Mouse (Mus musculus) layer of hippocampus, adult 9-11 months (tissue): ENCODE measurements around the gene Card9.

ENCODE experiments used
- DNase-seq: peaks from one replicate; pipeline ENCODE4 v3.0.0; 2022

Gene Card9

DNA sequence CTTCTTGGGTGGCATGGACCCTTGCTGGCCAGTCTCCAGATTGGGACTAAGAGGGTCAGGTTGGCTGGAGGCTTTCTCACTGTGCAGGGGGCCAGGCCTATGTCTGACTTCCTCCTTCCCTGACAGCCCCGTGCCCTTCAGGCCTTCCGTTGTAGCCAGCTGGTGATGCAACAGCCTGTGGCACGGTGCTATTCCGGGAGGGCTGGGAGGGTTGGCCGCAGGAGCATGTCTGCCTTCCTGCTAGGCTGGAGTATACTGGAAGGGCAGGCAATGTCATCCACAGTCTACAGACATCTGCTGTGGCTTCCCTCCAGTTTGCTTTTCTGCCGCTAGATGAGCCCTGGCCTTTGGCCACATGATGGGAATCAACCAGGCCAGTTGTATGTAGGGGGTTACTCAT, 735 bp downstream of the Card9 start:
- no peak for DNase-seq

DNA sequence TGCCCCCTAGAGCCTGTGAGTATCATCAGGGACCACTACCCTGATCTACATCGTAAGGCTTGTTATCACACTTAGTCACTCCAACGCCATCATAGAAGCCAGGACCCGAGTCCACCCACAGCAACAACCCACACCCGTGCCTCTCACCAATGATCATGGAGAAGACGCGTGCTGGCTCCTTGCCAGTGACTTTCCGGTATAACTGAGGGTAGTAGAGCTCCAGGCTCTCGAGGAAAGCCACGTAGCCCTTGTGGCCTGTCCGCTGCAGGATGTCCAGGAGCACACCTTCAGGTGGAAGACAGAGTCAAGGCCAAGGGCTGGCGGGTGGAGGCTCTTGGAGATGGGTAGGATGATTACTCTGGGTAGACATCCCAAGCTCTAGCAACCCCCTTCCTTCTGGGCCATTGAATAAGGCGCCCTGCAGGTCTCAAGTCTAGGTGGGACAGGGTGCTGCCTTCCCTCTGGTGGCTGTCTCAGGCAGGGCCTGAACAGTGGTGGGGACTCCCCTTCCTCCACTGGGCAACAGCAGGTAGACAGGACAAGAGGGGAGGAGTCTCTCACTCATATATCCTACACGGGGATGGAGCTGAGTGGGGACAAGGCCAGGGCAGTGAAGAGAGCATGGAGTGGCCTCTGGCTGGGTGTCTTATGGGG, 1.9 kb downstream of the Card9 start:
- no peak for DNase-seq

DNA sequence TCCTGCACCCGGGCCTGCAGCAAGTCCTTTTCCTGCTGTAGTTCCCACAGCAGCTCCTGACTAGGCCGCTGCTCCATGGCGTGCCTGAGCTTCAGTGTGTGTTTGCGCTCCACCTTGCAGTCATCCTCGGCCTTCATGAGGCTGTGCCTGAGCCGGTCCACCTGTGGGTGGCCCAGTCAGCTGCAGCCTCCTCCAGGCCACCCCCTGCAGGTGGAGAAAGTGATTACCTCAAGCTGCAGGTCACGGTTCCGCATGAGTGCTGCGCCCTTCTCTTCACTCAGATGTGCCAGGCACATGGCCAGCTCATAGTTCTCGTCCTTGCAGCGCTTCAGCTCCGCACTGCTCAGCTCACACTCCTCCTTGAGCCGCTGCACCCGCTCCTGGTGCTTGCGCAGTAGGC, 3.2 kb downstream of the Card9 start:
- no peak for DNase-seq

DNA sequence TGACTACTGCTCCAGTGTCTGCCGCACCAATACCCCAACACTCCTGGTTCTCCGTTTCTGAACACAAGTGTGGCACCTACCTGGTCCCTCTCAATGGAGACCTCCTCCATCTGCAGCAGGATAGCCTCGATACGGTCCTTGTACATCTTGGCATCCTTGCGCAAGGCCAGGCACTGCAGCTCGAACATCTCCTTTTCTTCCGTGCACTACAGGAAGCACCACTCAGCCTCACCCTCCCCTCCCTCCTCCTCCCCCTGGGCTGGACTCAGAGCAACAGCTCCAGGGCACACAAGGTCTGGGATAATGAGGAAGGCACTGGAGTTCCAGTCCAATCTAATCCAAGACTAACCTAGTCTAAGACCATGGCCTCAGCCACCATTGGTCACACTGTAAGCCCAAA, 4.0 kb downstream of the Card9 start:
- DNase-seq: no peak

DNA sequence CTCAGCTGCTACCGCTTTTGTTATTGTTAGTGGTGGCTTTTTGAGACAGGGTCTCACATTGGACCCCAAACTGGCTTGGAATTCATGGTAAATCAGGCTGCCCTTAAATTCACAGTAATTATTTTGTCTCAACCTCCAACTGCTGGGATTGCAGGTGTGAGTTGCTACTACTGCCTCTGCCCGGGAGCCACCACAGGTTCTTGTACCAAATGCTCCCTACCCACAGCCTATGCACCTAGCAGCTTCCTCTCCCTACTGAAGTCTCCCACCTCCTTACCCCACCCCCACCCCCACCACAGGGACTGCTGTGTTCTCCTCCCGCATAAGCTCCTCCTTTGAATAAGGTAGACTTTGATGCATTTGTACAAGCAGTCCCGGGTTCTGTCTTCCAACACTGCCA, 4.5 kb downstream of the Card9 start:
- DNase-seq: no peak

DNA sequence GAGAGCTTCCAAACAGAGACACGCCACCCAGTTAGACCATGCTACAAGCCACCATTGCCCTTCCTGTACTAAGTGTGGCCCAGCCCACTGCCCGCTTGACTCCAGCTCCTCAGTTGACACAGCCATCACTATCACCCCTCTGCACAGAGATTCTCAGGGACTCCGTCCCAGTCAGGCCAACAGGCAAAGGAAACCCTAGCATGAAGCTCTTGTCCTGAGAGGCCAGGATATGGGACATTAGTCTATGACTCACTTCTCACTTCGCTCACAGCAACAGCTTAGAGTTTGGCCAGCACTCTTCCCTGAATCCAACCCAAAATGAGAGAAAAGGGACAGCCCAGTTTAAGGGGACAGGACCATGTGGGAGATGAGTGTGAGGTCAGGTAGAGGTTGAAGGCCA, 6.3 kb downstream of the Card9 start:
- DNase-seq: no peak

DNA sequence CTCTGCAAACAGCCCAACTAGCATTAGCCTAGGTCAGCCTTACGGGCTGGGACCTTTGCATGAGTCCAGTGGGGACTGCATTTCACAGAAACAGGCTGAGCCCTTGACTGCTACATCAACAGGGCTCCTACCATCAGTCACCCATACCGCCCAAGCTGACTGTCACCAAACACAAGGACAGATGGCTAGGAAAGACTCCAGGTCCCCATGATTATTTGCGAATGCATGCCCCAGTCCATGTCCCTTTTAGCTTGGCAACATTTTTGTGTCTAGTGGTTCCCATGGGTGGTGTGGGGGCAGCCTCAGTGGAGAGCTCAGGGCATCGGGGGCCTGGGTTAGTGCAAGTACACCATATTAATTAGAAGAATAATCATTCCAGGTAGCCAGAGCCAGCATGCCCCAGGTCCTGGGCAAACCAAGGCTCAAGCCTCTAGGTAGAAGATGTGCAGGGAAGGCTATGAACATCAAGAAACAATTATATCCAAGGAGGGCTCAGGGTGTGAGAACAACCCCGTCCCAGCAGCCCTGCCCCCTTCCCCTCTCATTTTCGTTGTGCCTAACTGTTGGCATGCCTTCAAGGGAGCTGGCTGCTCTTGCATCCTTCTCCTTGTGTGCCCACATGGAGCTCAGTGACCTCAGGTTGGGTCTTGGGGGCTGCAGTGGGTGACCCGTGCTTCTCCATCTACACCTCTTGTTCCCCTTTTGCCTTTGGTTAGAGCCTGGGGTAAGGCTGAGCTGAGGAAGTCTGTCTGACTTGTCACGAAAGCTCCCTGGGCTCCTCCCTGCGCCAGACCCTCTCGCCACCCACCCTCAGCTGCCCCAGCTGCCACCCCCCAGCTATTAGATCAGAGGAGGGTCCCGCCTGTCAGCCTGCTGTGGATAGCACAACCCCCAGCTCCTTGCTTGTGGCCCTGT, 7.4 kb downstream of the Card9 start:
- DNase-seq: no peak

DNA sequence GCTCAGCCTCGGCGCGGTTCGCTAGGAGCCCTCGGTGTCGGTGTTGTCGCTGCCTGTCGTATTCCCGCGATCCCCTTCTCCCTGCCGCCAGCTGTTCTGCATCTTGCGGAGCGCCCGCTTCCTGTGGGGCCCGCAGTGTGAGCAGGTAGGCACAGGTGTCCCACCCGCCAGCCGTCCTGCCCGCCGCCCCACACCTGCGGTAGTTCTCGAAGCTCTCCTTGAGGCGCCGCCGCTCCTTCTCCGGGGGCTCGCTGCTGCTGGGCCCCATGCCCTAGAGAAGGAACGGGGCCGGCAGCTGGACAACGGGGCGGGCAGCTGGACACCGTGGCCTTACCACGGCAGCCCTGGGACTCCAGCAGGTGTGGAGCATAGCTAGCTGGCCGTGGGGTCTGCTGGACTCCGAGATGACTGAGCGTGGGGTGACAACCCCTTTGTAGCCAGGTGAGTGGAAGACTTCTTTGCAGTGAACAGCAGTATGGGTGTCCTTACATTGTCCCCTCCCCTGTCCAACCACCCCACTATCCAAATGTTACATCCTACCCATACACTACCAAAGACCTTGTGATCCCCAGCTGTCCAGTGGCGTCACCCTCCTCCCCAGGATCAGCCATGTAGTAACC, 8.3 kb downstream of the Card9 start:
- DNase-seq: no peak

DNA sequence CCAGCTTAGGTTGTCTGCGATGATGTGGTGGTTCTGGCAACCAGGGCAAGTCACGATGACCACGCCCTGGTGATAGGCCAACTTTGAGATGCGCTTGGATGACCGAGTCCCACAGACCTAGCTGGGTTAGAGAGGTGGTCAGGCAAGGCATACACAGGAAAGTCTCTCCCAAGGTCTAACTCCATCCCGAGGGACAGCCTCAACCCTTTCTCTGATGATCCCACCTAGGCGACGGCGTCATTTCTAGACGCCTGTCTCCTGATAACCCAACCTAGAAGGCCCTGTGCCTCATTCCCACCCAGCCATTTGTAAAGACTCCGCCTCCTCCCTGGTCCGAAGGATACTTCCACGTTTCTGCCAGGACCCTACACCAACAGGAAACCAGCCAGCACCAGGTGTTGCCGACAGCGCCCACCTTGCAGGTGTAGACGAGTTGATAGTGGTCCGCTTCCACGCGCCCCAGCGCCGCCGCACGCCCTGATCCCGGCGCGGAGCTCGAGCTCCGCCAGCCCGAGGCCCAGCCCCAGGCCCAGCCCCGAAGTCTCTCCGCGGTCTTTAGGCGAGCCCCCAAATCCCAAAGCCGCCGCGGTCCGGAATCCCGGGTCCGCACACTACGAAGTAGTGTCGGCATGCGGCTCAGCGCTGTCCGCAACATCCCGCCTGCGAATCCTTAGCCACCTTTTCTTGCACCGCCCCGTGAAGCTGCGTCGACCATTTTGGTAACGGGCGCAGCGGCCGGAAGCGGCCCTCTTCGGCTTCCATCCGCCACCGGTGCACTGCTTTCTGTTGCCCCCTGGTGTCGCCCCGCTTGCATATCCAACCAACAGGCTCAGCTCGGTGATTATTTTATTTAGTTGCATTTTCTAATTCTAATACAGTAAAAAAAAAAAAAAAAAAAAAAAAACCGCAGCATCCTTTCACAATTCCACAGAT, 9.1 kb downstream of the Card9 start, which contains the start of gene Dnlz:
Dnlz (minus strand) TSS at position 753 of the 933 bp plus-strand sequence.
- DNase-seq: peak; percentile 93

DNA sequence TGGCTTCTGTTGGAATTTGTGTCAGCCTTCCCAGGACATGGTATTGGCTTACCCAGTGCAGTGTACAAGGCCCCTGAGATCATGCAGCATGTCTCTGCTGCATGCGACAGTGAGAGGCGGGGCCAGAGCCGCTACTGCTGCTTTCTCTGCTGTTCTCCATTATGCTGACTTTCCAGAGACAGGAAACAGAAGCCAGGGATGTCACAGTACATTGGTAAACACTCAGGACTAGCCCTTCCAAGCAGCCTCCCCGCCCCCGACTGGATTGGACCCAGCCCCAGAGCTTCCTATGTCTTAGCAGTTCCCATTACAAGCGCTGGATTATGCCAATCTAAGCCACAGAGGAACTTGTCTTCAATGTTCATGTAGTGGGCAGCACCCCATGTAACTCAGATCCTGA, 12.5 kb downstream of the Card9 start:
- no peak for DNase-seq

DNA sequence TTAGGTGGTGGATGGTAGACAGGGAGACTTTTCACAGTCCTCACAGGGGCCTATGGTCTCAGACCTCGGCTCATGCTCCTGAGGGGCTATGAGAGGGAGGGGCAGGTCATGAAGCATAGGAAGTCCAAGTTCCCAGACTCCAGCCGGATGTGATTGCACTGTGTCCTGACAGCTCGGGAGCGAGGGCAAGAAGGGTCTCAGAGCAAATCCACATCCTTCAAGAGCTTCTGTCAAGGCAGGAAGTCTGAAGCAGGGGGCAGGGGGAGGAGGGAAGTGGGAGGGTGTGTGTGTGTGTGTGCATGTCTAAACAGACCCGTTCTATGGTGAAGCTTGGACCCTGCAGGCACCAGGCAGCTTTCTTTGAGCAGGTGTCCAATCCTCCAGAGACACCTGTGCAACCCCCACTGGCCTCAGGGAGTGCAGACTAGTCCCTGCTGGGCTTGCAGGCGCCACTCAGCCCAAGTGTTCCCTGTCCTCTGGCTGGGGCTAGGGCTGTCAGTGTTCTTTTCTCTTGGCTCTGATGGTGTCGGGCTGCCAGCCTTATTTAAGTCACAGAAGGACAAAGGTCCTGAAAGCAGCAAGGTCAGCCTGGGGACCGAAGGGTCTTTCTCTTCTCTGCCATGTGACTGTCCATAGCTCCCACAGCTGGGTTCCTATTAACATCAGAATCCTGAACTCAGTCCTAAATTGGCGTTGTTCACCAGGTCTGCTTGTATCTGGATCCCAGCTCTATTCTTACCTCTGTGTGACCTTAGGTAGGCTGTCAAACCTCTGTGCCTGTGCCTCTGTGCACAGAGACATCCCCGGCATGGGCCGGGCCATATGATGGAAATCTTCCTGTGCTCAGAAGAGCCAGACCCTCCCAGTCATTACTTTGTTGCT, 17.9 kb downstream of the Card9 start:
- no peak for DNase-seq

DNA sequence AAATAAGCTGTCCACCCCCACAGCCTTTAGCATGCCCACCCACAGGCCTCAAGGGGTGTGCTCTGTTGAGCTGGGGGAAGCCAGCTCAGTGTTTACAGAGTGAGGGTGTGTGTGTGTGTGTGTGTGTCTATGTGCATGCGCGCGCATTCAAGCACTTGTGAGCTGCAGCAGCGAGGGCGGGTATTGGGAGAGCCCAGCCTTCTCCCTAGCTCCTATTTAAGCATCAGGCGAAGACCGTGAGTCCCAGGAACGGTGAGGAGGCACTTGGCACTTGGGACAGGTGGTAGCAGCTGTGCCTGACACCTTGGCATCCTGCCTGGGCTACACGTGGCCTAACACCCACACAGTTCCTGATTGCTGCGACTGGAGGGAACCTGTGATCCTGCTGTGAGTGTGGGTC, 18.7 kb downstream of the Card9 start:
- DNase-seq: peak; percentile 82

DNA sequence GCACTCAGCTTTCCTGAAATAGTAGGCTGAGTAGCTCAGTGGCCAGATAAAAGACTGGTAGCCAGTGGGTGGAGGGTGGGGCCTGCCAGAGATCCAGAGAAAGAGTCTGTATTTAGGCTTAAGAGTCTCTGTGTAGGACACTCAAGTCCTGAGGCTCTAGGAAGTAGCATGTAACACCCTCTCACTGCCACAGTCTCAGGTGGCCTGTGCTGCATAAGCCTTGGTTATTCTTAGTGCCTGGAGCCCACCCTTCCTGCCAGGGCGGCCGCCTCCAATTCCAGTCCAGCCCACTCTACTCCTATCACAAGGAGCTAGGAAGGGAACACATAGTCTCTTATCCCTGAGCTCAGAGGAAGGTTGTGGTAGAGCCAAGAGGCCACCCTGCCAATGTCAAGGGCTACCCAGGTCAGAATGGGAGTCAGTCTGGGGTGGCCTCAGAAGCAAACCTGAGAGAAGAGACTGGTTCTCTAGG, 19.2 kb downstream of the Card9 start:
- DNase-seq: no peak

DNA sequence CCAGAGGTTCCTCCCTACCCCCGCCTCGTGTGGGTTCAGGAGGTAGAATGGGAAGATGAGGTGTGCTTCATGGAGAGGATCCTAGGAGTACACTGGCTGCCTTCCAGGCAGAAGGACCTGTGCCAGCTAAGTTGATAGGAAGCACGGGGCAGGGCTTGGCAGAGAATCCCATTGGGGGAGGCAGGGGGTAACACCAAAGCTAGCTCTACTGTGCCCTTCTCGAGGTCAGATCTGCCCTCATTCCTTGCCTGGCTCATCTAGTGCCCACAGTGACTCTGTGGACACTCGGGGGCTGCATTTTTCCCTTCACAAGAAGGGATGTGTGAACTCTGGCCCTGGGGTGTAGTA, 21.5 kb downstream of the Card9 start:
- DNase-seq: no peak

DNA sequence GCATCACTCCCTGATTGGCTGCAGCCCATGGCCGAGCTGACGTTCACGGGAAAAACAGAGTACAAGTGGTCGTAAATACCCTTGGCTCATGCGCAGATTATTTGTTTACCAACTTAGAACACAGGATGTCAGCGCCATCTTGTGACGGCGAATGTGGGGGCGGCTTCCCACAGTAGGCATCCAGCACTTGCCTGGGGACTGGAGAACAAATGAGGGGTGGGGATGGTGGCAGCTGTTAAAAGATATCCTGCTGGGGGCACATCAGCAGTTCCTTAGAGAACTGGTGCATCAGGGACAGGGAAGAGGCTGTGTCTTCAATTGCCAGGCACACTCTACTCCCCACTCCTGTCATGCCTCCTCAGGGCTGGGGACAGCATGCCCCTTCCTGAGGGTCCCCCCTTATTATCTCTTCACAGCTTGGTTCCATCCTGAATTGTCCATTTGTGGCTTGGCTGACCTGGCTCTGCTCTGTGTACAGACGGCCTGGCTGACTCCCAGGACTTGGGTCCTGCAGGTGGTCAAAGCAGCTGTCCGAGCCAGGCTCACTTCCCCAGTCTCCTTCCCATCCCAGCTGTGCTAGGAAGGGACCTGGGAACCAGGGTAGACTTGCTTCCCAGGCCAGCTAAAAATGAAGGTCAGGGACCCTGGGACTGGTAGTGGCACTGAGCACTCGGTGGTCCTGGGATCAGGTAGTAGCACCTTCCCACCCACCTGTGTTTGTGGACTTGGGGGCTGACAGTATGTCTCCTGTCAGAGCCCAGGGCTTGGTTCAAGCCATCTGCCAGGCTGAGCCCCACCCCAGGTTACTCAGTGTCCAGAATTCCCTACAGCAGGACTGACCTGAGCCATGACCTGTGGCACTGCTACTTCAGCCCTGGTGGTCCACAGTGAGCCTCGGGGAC, 22.2 kb downstream of the Card9 start:
- DNase-seq: no peak

DNA sequence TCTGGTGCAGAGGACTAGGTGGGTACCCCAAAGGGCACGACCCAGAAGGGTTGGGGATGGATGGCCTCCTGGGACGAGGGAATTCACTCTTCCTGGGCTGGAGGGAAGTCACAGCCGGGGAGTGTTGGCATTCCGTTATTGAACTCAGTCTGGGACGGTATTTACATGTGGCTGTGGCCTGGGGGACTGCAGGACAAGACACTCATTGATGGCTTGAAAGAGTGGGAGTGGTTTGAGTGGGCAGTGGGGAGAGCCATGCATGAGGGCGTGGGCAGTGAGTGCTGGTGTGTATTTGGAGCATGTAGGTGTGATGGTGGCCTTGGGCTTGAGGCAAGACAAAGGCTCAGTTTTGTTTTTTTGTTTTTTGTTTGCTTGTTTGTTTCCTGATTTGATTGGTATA, 30.0 kb downstream of the Card9 start:
- peak; percentile 67 for DNase-seq

DNA sequence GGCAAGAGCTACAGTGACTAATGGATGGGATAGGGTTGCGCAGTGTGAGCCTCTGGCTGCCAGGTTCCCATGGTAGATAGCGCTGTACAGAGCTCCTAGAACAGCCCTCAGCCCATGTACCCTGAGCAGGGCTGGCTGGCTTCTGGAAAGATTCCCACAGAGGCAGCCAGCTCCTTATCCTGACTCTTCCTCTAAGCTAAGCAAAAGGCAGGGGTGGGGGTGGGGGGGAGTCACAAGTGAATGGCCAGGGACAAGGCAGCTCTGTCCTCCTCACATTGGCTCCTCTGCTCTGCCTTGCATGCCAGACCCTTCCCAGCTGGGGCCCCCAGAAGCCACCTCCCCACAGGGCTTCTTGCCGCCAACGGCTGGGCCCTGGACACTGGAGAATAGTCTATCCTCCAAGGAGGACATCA, 30.7 kb downstream of the Card9 start:
- no peak for DNase-seq

DNA sequence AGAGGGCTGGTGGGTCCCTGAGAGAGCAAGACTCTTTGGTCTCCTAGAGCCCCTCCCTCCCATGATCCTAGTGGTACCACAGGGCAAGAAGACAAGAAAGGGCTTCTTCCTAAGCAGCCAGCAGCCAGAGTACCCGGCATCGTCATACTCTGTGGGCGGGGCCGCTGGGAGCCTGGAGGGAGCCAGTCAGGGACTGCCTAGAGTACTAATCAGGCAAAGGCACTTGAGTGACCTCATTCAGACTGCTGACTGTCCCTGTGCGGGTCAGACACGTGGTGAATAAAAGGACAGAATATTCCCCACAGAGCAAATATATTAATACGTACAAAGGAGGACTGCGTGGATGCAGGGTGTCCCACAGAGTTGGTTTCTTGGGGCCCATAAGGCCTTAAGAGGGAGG, 31.3 kb downstream of the Card9 start:
- DNase-seq: peak; percentile 85

DNA sequence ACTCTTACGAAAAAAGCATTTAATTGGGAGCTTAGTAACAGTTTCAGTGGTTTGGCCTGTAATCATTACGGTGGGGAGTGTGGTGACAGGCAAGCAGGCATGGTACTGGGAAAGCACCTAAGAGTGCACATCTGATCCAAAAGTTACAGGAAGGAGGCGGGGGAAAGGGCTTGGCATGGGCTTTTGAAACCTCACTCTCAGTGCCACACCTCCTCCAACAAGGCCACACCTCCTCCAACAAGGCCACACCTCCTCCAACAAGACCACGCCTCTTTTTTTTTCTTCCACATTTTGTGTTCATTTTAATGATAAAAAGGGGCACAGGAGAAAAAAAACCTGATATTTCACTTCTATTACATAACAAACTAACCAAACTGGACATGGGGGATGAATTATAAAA, 32.9 kb downstream of the Card9 start:
- DNase-seq: no peak

DNA sequence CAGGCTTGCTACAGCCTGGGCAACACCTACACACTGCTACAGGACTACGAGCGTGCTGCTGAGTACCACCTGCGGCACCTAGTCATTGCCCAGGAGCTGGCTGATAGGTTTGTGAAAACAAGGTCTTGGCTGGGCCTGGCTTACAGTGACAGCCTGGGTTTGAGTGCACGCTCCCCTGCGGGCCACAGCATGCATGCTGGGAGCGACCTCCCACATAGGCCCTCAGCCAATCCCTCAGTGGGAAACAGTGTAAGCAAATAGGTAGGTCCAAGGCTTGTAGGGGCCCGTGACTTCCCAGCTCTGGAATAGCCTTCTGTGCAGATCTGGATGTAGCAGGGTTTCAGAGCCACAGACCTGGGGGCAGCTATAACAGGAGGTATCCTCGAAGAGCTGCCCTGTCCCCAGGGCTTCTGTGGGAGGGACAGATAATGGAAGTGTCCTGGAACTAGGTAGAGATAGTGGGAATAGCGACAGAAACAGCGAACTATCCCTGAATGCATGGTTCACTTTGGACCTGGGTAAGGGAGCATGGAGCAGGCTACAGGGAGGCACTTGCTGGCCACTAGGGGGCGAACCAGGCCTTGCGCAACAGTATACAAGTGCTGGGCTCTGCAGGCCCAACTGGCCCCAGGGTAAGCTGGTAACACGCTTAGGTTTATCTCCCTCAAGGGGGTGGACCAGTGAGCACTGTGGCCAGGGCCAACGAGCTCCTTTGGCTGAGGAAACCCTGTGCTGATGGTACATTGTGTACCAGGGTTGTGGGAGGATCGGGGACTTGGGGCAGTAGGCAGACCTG, 35.1 kb downstream of the Card9 start:
- DNase-seq: no peak
